Mouse (Mus musculus) liver, embryonic 14.5 days (tissue): ENCODE data around the gene Tnr.

Source experiments
- CTCF ChIP-seq: IDR thresholded peaks from 2 replicates; pipeline ENCODE4 v1.5.1; 2016; ENCODE audit warnings: antibody characterized with exemption, low read depth, control low read depth
- EP300 ChIP-seq: IDR thresholded peaks from 2 replicates; pipeline ENCODE4 v1.6.1; 2016; ENCODE audit warnings: antibody characterized with exemption, low read depth

DNA sequence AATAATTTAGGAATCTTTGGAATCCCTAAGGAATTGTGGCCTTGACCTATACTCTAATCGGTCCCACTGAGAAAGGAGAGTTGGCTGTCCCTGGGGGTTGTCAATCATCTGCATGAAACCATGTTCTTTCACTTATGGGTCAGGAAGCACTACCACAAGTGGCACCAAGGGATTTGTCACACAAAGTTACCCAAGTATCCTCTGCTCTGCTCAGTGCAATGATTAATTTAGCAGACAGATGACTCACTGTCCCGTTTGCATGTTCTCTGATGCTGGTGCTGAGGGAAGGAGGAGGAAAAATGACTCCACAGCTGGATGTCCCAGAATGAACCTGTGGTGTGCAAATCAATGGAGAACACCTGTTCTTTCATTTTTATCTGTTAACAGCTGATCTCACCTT lies 309.6 kb downstream of the Tnr start:
- no peak for TF ChIP-seq CTCF
- TF ChIP-seq EP300: no peak
